Mouse (Mus musculus): ENCODE measurements around the gene Fgg. TPM values are rescaled to one million over a fixed set of nuclear protein-coding genes. Genes with fewer than 3 reads are reported as not detected.

The Fgg gene
- polyA plus RNA-seq, 1 experiment from 2014 or later = 0.16 TPM

- no peaks in the 10 kb centered on the region for H3K9me3 ChIP-seq
- peaks cover 55% of the 10 kb centered on the region for H3K36me3 ChIP-seq (replicated peaks)
- H3K27ac ChIP-seq (replicated peaks) = no peak overlapping the region
- peak overlapping the region; percentile 73; the same call in 1 of the 2 replicates for H3K4me3 ChIP-seq
- peaks cover 9% of the 10 kb centered on the region for H3K4me1 ChIP-seq
- WGBS = 92% methylated on average over 2 of the region's 2 CpGs
- no peaks in the 10 kb centered on the region for H3K27me3 ChIP-seq (replicated peaks; ENCODE audit: low read depth, poor library complexity, severe bottlenecking)
- no peak for DNase-seq (ENCODE audit: low spot score)
Observed at GRCm38 (mm10) chr3:83057046-83057445, 49.5 kb downstream of the Fgg start.

Other genes with a start within 250 kb of the Fgg start
- gene Rbm46, start 131.2 kb upstream of the Fgg start, polyA plus RNA-seq (2016; fragmentation: Nextera tagmentation; extraction: Ambion mirVana) = 2.5 and 2.9 TPM in 2 replicates
- gene Lrat, start 103.8 kb upstream of the Fgg start, polyA plus RNA-seq (2016; fragmentation: Nextera tagmentation; extraction: Ambion mirVana) = 0.05 TPM in 2 replicates
- not detected in 2 replicates for gene Fga, start 18.4 kb downstream of the Fgg start, polyA plus RNA-seq (2016; fragmentation: Nextera tagmentation; extraction: Ambion mirVana)
- not detected in 2 replicates for gene Fgb, start 42.1 kb downstream of the Fgg start, polyA plus RNA-seq (2016; fragmentation: Nextera tagmentation; extraction: Ambion mirVana)
- gene Plrg1, start 47.8 kb downstream of the Fgg start, polyA plus RNA-seq (2016; fragmentation: Nextera tagmentation; extraction: Ambion mirVana) = 133 and 139 TPM in 2 replicates
- 0.04 and 0.11 TPM in 2 replicates for gene Dchs2, start 120.2 kb downstream of the Fgg start, polyA plus RNA-seq (2016; fragmentation: Nextera tagmentation; extraction: Ambion mirVana)